Mouse (Mus musculus): ENCODE measurements around the gene Cd52.

Gene Cd52

GRCm38 (mm10) chr4:134119042-134119441 lies 24.2 kb upstream of the Cd52 start:
- no peak for DNase-seq

GRCm38 (mm10) chr4:134118126-134118800 lies 23.4 kb upstream of the Cd52 start:
- no peak for DNase-seq

GRCm38 (mm10) chr4:134117012-134117411 lies 22.1 kb upstream of the Cd52 start:
- no peak for DNase-seq

- no peak for DNase-seq
Observed at GRCm38 (mm10) chr4:134116501-134116900, 21.6 kb upstream of the Cd52 start.

GRCm38 (mm10) chr4:134115215-134116144 lies 20.6 kb upstream of the Cd52 start:
- DNase-seq = no peak

GRCm38 (mm10) chr4:134114038-134114437 lies 19.2 kb upstream of the Cd52 start:
- DNase-seq = no peak

GRCm38 (mm10) chr4:134113356-134113994 lies 18.6 kb upstream of the Cd52 start:
- DNase-seq = no peak

- no peak for DNase-seq
Observed at GRCm38 (mm10) chr4:134112403-134112802, 17.5 kb upstream of the Cd52 start.

GRCm38 (mm10) chr4:134110653-134111052 lies 15.8 kb upstream of the Cd52 start:
- DNase-seq = no peak

- no peak for DNase-seq
Observed at GRCm38 (mm10) chr4:134108196-134108595, 13.3 kb upstream of the Cd52 start.

- DNase-seq = no peak
Observed at GRCm38 (mm10) chr4:134107730-134108129, 12.8 kb upstream of the Cd52 start.

GRCm38 (mm10) chr4:134106105-134106504 lies 11.2 kb upstream of the Cd52 start:
- no peak for DNase-seq

- DNase-seq = no peak
Observed at GRCm38 (mm10) chr4:134102742-134103119, 7.8 kb upstream of the Cd52 start.

GRCm38 (mm10) chr4:134101979-134102741 lies 7.3 kb upstream of the Cd52 start, which contains the start of gene Ubxn11:
Gene Ubxn11, plus strand, starts transcription at chr4:134102570.
- DNase-seq = peak; percentile 91 to 94

GRCm38 (mm10) chr4:134100245-134100644 lies 5.4 kb upstream of the Cd52 start:
- no peak for DNase-seq

- peak; percentile 27 to 55 for DNase-seq
Observed at GRCm38 (mm10) chr4:134098628-134099027, 3.7 kb upstream of the Cd52 start.

- DNase-seq = no peak
Observed at GRCm38 (mm10) chr4:134097015-134097608, 2.2 kb upstream of the Cd52 start.

GRCm38 (mm10) chr4:134096120-134096519 lies 1.2 kb upstream of the Cd52 start:
- no peak for DNase-seq

- DNase-seq = no peak
Observed at GRCm38 (mm10) chr4:134094004-134094564, 798 bp downstream of the Cd52 start.

- DNase-seq = peak; percentile 61 to 71
Observed at GRCm38 (mm10) chr4:134092382-134093288, 2.2 kb downstream of the Cd52 start.

- no peak for DNase-seq
Observed at GRCm38 (mm10) chr4:134091225-134091529, 3.7 kb downstream of the Cd52 start.

All from kidney, postnatal 25 days (tissue).